Mouse (Mus musculus) central nervous system, embryonic 18 days (tissue): ENCODE measurements around the gene Mylk2. TPM values are rescaled to one million over a fixed set of nuclear protein-coding genes. Genes with fewer than 3 reads are reported as not detected.

ENCODE experiments used
- polyA plus RNA-seq: library from polyadenylated mRNA; depleted of rRNA; stranded (reverse); fragments of >200 nt; gene quantifications from 2 replicates; pipeline ENCODE4 v1.2.3, GENCODE M21; 2012; rRNA removed

The Mylk2 gene
- polyA plus RNA-seq = 0.05 and 0.56 TPM in 2 replicates

GRCm38 (mm10) chr2:152911031-152911430 is at the start of gene Mylk2:
Gene Mylk2, plus strand, starts transcription at chr2:152911352.

GRCm38 (mm10) chr2:152933048-152933447 is 21.9 kb downstream of the Mylk2 start, which contains the start of gene Foxs1:
Gene Foxs1, minus strand, starts transcription at chr2:152933208.

GRCm38 (mm10) chr2:152951065-152951849 is 40.1 kb downstream of the Mylk2 start, which contains the start of gene Dusp15:
Gene Dusp15, minus strand, starts transcription at chr2:152951698.

GRCm38 (mm10) chr2:152962091-152962793 is 51.1 kb downstream of the Mylk2 start, which contains the start of gene Ttll9:
Gene Ttll9, plus strand, starts transcription at chr2:152962485.

Other genes starting within 250 kb of the Mylk2 start
- gene H13, start 241.9 kb upstream of the Mylk2 start, polyA plus RNA-seq = 156 and 166 TPM in 2 replicates
- 23.9 and 25.3 TPM in 2 replicates for gene Mcts2, start 224.3 kb upstream of the Mylk2 start, polyA plus RNA-seq
- 104 and 112 TPM in 2 replicates for gene Id1, start 175.1 kb upstream of the Mylk2 start, polyA plus RNA-seq
- gene Cox4i2, start 157.2 kb upstream of the Mylk2 start, polyA plus RNA-seq = 6.7 and 6.9 TPM in 2 replicates
- gene Bcl2l1, start 79.6 kb upstream of the Mylk2 start, polyA plus RNA-seq = 91.7 and 101 TPM in 2 replicates
- gene Tpx2, start 63.4 kb upstream of the Mylk2 start, polyA plus RNA-seq = 11.6 and 12.9 TPM in 2 replicates
- 3.5 TPM in 2 replicates for gene Foxs1, start 21.9 kb downstream of the Mylk2 start, polyA plus RNA-seq
- 29.4 and 31.8 TPM in 2 replicates for gene Dusp15, start 40.3 kb downstream of the Mylk2 start, polyA plus RNA-seq
- 6.4 and 7.7 TPM in 2 replicates for gene Ttll9, start 51.1 kb downstream of the Mylk2 start, polyA plus RNA-seq
- 179 and 180 TPM in 2 replicates for gene Pdrg1, start 104.1 kb downstream of the Mylk2 start, polyA plus RNA-seq
- gene Xkr7, start 120.5 kb downstream of the Mylk2 start, polyA plus RNA-seq = 10.2 and 10.7 TPM in 2 replicates
- 8.0 and 9.5 TPM in 2 replicates for gene Ccm2l, start 154.6 kb downstream of the Mylk2 start, polyA plus RNA-seq
- gene Hck, start 197.1 kb downstream of the Mylk2 start, polyA plus RNA-seq = 4.9 and 6.5 TPM in 2 replicates
- gene Tm9sf4, start 250.0 kb downstream of the Mylk2 start, polyA plus RNA-seq = 53.8 and 57.1 TPM in 2 replicates